Mouse (Mus musculus): ENCODE data around the gene Olfr1493-ps1. TPM values are rescaled to one million over a fixed set of nuclear protein-coding genes. Genes with fewer than 3 reads are reported as not detected.

Olfr1493-ps1 gene
- not detected for total RNA-seq (2021)

DNA sequence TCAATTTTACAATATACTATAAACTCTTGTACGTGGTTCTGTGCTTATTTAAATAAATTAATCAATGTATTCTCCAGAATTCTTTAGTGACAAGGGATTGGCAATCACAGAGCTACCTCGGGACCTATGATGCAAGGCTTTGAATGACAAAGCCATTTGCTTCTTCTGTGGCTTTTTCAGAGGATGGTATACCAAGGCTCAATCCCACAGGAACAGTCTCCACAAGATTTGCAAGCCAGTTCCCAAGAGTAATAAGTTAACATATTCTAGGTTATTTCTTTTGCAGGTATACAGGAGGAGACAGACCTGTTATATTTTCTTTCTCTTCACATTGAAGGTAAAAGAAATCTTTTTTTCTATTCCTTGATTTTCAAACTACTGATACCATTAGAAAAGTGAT, at the start of gene Olfr1493-ps1:
TSS of gene Olfr1493-ps1 (plus strand) at position 301 of the 400 bp plus-strand sequence.
- no peak for DNase-seq

DNA sequence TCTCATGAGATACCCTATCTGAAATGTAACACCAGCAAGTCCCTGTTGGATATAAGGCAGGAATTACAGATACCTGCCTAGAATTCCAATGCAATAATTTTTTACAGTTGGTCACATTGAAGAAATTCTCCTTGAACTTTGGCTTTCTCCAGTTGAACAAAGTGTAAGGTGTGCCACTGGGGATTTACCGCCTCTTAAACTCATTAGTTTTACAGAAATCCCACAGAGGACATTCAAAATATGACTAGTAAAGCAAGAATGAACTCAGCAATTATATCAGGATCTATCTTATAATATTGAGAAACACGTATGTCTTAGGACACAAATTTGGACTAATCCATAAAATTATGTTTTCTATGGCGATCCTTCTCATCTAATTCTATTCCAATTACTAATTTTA, 26.1 kb upstream of the Olfr1493-ps1 start, which contains the start of gene Olfr1491:
TSS of gene Olfr1491 (plus strand) at position 301 of the 400 bp plus-strand sequence.
- no peak for DNase-seq

DNA sequence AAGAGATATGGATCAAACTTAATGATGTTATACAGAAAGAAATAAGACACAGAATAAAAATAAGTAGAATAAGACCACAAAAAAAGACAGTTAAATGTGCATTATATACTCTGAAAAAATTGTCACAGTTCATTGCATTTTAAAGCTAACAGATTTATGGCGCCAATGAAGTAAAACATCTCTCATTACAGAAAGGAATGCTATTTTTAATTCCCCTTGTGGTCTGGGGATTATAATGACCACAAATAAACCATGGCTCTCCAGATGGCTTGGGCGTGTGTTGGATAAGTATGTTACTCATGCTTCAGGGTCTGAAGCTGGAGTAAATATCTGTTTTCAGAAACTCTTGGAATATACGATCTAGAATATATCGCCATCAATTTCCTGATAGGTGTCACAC, 16.4 kb downstream of the Olfr1493-ps1 start, which contains the start of gene Olfr1494:
TSS of gene Olfr1494 (plus strand) at position 301 of the 400 bp plus-strand sequence.
- no peak for DNase-seq

DNA sequence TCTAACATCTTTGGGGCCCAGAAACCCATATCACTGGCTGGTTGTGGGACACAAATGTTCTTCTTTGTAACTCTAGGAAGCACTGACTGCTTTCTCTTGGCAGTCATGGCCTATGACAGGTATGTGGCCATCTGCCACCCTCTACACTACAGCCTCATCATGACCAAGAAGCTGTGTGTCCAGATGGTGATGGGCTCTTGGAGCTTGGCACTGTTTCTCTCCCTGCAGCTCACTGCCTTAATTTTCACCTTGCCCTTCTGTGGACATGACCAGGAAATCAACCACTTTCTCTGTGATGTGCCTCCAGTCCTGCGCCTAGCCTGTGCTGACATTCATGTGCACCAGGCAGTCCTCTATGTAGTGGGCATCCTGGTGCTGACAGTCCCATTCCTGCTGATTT, 26.3 kb downstream of the Olfr1493-ps1 start:
- DNase-seq: no peak

DNA sequence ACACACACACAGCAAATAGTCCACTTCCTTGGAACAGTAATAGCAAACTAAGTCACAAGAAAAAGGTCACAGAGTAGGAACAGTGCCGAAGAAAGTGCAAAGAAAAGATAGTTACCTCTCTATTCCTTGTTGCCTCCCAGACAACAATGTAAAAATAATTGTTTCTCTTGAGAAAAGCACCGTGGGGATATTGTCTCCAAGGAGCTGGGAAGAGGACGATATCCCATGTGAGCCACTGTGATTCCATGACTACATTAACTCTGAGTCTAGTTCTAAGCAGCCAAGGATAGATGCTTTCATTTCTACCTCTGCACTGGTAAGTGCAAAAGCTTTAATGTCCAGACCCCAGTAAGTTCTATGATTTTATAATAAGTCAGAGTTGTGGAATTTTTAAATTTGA, 41.2 kb downstream of the Olfr1493-ps1 start, which contains the start of gene Olfr1495:
TSS of gene Olfr1495 (plus strand) at position 301 of the 400 bp plus-strand sequence.
- no peak for DNase-seq

DNA sequence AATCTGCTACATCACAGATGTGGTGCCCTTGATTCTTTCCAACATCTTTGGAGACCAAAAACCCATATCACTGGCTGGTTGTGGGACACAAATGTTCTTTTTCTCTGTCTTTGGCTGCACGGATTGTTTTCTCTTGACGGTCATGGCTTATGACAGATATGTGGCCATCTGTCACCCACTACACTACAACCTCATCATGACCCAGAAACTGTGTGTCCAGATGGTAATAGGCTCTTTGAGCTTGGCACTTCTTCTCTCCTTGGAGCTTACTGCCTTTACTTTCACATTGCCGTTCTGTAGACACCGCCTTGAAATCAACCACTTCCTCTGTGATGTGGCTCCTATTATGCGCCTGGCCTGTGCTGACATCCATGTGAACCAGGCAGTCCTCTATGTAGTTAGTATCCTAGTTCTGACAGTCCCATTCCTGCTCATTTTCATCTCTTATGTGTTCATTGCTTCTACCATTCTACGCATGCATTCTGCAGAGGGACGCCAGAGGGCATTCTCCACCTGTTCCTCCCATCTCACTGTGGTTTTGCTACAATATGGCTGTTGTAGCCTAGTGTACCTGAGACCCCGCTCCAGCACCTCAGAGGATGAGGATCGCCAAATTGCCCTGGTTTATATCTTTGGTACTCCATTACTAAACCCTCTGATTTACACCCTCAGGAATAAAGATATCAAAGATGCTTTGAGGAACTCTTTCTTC, 45.6 kb downstream of the Olfr1493-ps1 start:
- no peak for DNase-seq

DNA sequence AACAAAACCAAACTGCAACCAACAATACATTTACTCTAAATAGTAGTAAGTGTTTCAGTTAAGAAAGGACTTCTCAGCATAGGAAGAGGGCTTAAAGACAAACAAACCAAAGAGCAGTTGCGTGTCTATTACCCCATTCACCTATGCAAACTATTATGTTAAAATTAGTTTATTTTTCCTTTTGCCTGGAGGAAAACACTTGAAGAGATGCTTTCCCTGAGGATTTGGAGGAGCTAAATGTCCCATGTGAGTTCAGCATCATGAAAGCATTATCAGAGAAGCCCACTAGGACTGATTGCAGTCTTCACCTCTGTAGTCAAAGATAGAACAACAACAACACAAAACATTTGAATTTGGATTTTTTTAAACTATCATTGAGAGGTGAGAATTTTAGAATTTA, 54.5 kb downstream of the Olfr1493-ps1 start, which contains the start of gene Olfr1496:
TSS of gene Olfr1496 (plus strand) at position 301 of the 400 bp plus-strand sequence.
- DNase-seq: no peak

Other genes starting within 250 kb of the Olfr1493-ps1 start
- not detected for gene Olfr1475, start 243.1 kb upstream of the Olfr1493-ps1 start, total RNA-seq (2021)
- gene Olfr1477, start 222.7 kb upstream of the Olfr1493-ps1 start, total RNA-seq (2021): not detected
- gene Olfr1480, start 195.4 kb upstream of the Olfr1493-ps1 start, total RNA-seq (2021): not detected
- gene Olfr1484, start 139.8 kb upstream of the Olfr1493-ps1 start, total RNA-seq (2021): not detected
- not detected for gene Olfr1487, start 105.9 kb upstream of the Olfr1493-ps1 start, total RNA-seq (2021)
- gene Olfr1489, start 91.7 kb upstream of the Olfr1493-ps1 start, total RNA-seq (2021): not detected
- not detected for gene Olfr1490, start 72.2 kb upstream of the Olfr1493-ps1 start, total RNA-seq (2021)
- not detected for gene Olfr1491, start 26.0 kb upstream of the Olfr1493-ps1 start, total RNA-seq (2021)
- not detected for gene Olfr1494, start 16.4 kb downstream of the Olfr1493-ps1 start, total RNA-seq (2021)
- gene Olfr1495, start 41.3 kb downstream of the Olfr1493-ps1 start, total RNA-seq (2021): not detected
- gene Olfr1496, start 54.6 kb downstream of the Olfr1493-ps1 start, total RNA-seq (2021): not detected
- gene Olfr1497, start 74.9 kb downstream of the Olfr1493-ps1 start, total RNA-seq (2021): not detected
- gene Olfr1499, start 96.2 kb downstream of the Olfr1493-ps1 start, total RNA-seq (2021): not detected
- gene Olfr1500, start 107.2 kb downstream of the Olfr1493-ps1 start, total RNA-seq (2021): not detected
- gene Olfr1501, start 127.4 kb downstream of the Olfr1493-ps1 start, total RNA-seq (2021): not detected
- gene Olfr1502, start 138.5 kb downstream of the Olfr1493-ps1 start, total RNA-seq (2021): not detected
- not detected for gene Olfr1504, start 174.7 kb downstream of the Olfr1493-ps1 start, total RNA-seq (2021)
- not detected for gene Olfr1505, start 190.3 kb downstream of the Olfr1493-ps1 start, total RNA-seq (2021)

Data from layer of hippocampus, postnatal 36 days (tissue).